In genomic region chr1:72746382-72746781, GRCm38 (mm10) we compare ENCODE assay signal across 12 mouse cellular contexts. TPM values are rescaled to one million over a fixed set of nuclear protein-coding genes. Genes with fewer than 3 reads are reported as not detected.
DNase-seq lines count a peak whose midpoint lies in the region; ATAC-seq and TF ChIP-seq lines count a peak whose summit lies in the region.
"Had no signal": no experiment of that assay in that cellular context is flagged by ENCODE, and none has a peak within 500 bp of the region (broad histone marks: within the 10 kb centered on the region; RNA-seq: fewer than 3 reads in every experiment).

No protein-coding gene starts in this region.

- 57% methylated on average over 7 of the region's 7 CpGs for WGBS in stomach, embryonic 15.5 days

- H3K27ac ChIP-seq in embryonic fibroblast, embryonic 13.5 days (ENCODE audit: insufficient read depth, low read length): peak overlapping the region; percentile 92
- H3K27ac ChIP-seq in stomach, embryonic 15.5 days: peak overlapping the region; percentile 88
- H3K27ac ChIP-seq: midbrain, embryonic 12.5 days had no signal

- H3K9me3 ChIP-seq in stomach, embryonic 15.5 days: no peaks in the 10 kb centered on the region
- H3K9me3 ChIP-seq: G1E; midbrain, embryonic 12.5 days had no signal

- H3K27me3 ChIP-seq in stomach, embryonic 15.5 days (replicated peaks): no peaks in the 10 kb centered on the region
- H3K27me3 ChIP-seq: midbrain, embryonic 12.5 days had no signal

- H3K4me3 ChIP-seq in embryonic fibroblast, embryonic 13.5 days (ENCODE audit: insufficient read depth, low read length): no peak overlapping the region
- no peak overlapping the region for H3K4me3 ChIP-seq in stomach, embryonic 15.5 days (replicated peaks)
- H3K4me3 ChIP-seq: midbrain, embryonic 12.5 days had no signal

- H3K9ac ChIP-seq in stomach, embryonic 15.5 days: no peak overlapping the region
- H3K9ac ChIP-seq: midbrain, embryonic 12.5 days had no signal

- ATAC-seq in stomach, embryonic 15.5 days (ENCODE audit: insufficient read depth, low FRiP score, low read depth): no peak

- TF ChIP-seq CTCF in embryonic fibroblast, embryonic 13.5 days (IDR thresholded peaks at IDR 0.05; ENCODE audit: borderline replicate concordance, insufficient read depth, low read length): no peak

- no peak overlapping the region for H3K4me2 ChIP-seq in stomach, embryonic 15.5 days
- H3K4me2 ChIP-seq: midbrain, embryonic 12.5 days had no signal

- DNase-seq in layer of hippocampus, adult 11-12 months (ENCODE audit: low spot score): peak; percentile 41
- DNase-seq in layer of hippocampus, adult 9-10 months (ENCODE audit: low spot score): no peak
- peak; percentile 26 to 50 for DNase-seq in layer of hippocampus, adult 8-10 months (ENCODE audit: low spot score in 2 of 2)
- DNase-seq in adrenal gland, adult 2 months: no peak
- DNase-seq in spleen, adult 18-20 months: no peak
- no peak for DNase-seq in embryo, embryonic 10 days (ENCODE audit: low spot score)
- DNase-seq: thymus, adult 18-20 months had no signal

- no peak for TF ChIP-seq POLR2A in embryonic fibroblast, embryonic 13.5 days (IDR thresholded peaks at IDR 0.05; ENCODE audit: low read depth, low read length)

- H3K36me3 ChIP-seq in stomach, embryonic 15.5 days: no peaks in the 10 kb centered on the region
- H3K36me3 ChIP-seq: G1E; midbrain, embryonic 12.5 days had no signal

- H3K4me1 ChIP-seq in embryonic fibroblast, embryonic 13.5 days (ENCODE audit: control insufficient read depth, insufficient read depth, low read length): no peaks in the 10 kb centered on the region
- H3K4me1 ChIP-seq in stomach, embryonic 15.5 days: no peaks in the 10 kb centered on the region
- H3K4me1 ChIP-seq: midbrain, embryonic 12.5 days had no signal

RNA-seq across cellular contexts. Expression of gene Rpl37a, which starts 35.3 kb away (rescaled TPM):
- polyA plus RNA-seq in embryonic fibroblast, embryonic 13.5 days (2011; ENCODE audit: insufficient read length, low read depth, missing spikeins): 1,004 and 1,061 TPM in 2 replicates
- 100 to 1,000 TPM; 603 to 734 (median 658) TPM for total RNA-seq in layer of hippocampus, adult 8-10 months (2022)
- polyA plus RNA-seq in stomach, embryonic 15.5 days (2015; fragmentation: Nextera tagmentation; extraction: Ambion mirVana): 1,608 and 1,724 TPM in 2 replicates
- 1,000 to 10,000 TPM in 1 of 2 experiments, 100 to 1,000 TPM in 1; 836 to 1,053 TPM for total RNA-seq in adrenal gland, adult 2 months (2021)
- 128 and 138 TPM in 2 replicates for polyA plus RNA-seq in adrenal gland, adult 2 months (2012; rRNA removed)

RNA-seq across cellular contexts. Expression of gene Ankar, which starts 46.0 kb away (rescaled TPM):
- not detected in 2 replicates for polyA plus RNA-seq in embryonic fibroblast, embryonic 13.5 days (2011; ENCODE audit: insufficient read length, low read depth, missing spikeins)
- not detected for total RNA-seq in layer of hippocampus, adult 8-10 months (2022)
- polyA plus RNA-seq in stomach, embryonic 15.5 days (2015; fragmentation: Nextera tagmentation; extraction: Ambion mirVana): not detected in 2 replicates
- total RNA-seq in adrenal gland, adult 2 months (2021): not detected
- polyA plus RNA-seq in adrenal gland, adult 2 months (2012; rRNA removed): not detected in 2 replicates
- polyA plus RNA-seq: embryonic facial prominence, embryonic 11.5 days; G1E; midbrain, embryonic 12.5 days had no signal

Comparison
In these comparisons a context has a peak if more than half of its experiments do, and no peak if none do; other contexts are left out.
1. DNase-seq: peak in layer of hippocampus, adult 11-12 months (single experiment) and layer of hippocampus, adult 8-10 months (2 of 2); none in layer of hippocampus, adult 9-10 months (single experiment), adrenal gland, adult 2 months (single experiment), spleen, adult 18-20 months (0 of 2) and embryo, embryonic 10 days (single experiment).